Mouse (Mus musculus) urinary bladder, adult 2 months (tissue): ENCODE results near the gene Cdk17. TPM values are rescaled to one million over a fixed set of nuclear protein-coding genes. Genes with fewer than 3 reads are reported as not detected.

ENCODE experiments used
- DNase-seq: peaks from one replicate; pipeline ENCODE4 v3.0.0; 2022; ENCODE audit warnings: low spot score
- polyA plus RNA-seq: library from polyadenylated mRNA; depleted of rRNA; stranded (reverse); fragments of >200 nt; gene quantifications from 2 replicates; pipeline ENCODE4 v1.2.3, GENCODE M21; 2012

Cdk17 gene
- polyA plus RNA-seq, 1 experiment = 27.6 TPM

GRCm38 (mm10) chr10:93171182-93171855, 10.6 kb downstream of the Cdk17 start:
- DNase-seq = no peak

DNA sequence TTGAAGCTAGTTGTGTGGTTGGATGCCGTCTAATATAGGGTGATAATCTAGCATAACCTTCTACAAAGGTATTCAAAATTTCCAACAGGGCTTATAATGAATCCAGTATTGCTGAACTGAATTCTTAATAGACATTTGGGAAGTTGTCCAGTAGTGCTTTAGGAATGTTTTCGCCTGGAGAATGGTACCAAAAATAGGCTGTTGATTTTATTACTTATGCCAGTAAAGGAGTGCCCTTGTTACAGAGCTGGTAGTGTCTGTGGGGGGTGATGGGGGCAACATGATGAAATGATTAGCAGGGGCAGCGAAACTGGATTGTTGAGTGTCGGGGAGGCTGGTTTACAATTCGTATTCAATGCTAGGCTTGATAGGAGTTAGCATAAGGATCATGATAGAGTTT, 16.8 kb downstream of the Cdk17 start:
- DNase-seq = no peak

- DNase-seq = no peak
Measured at GRCm38 (mm10) chr10:93177874-93178273, 17.2 kb downstream of the Cdk17 start.

DNA sequence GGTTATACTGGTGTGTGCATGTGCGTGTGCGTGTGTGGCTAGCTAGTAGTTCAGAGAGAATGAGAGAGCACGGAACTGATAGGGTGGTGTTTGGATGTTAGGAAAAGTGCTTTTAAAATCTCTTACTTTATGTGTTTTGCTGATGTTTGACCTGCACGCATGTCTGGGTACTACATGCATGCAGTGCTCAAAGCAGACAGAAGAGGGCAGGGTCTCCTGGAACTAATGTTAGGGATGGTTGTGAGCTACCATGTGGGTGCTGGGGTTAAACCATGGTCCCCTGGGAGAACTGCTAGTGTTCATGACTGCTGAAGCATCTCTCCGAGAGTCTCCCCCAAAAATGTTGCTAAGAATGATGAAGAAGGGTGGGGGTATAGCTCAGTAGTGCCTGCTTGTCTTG, 18.0 kb downstream of the Cdk17 start:
- no peak for DNase-seq

- DNase-seq = no peak
Measured at GRCm38 (mm10) chr10:93179669-93180460, 19.2 kb downstream of the Cdk17 start.

- DNase-seq = no peak
Measured at GRCm38 (mm10) chr10:93184351-93184976, 23.8 kb downstream of the Cdk17 start.

DNA sequence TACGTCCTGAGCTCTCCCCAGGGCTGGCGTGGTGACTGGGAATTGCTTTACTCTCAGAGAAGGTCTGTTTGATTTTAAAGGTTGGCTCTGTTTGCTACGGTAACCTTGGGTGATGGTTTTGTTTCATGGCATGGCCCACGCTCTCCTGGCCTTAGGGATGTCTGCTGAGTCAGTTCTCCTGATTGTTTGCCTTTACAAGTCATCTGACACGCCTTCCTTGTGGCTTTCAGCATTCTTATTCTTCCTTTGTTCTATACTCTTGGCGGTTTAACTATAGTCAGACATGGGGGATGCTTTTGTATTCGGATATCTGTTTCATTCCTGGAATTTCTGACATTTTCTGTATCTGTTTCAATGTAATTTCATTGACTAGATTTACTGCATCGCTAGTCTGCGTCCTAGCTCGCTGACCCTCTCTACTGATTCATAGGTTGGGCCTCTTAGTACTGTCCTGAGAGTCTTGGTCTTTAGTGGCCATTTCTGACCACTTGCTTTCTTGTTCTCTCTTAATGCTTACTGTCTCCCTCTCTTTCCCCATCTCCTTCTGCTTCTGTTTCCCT, 27.8 kb downstream of the Cdk17 start:
- DNase-seq = no peak

- DNase-seq = no peak
Measured at GRCm38 (mm10) chr10:93190475-93191262, 30.0 kb downstream of the Cdk17 start.

GRCm38 (mm10) chr10:93197092-93197491, 36.4 kb downstream of the Cdk17 start:
- DNase-seq = no peak

DNA sequence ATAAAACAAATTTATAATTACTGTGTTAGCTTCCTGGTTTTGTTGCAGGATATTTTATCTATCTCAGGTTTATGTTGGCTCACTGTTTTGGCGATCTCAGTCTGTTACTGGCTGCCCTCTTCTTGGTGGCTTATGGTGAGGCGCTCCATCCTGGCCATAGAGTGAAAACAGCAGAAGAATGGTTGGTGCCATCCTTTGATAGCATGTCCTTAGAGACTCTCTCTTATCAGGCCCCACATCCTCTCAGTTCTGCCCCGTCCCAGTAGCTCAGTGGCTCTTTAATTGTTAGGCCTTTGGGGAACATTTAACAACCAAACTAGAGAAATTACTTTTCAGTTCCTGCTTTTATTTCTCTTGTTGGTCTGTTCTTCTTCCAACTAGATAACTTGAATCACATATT, 38.3 kb downstream of the Cdk17 start:
- DNase-seq = no peak

DNA sequence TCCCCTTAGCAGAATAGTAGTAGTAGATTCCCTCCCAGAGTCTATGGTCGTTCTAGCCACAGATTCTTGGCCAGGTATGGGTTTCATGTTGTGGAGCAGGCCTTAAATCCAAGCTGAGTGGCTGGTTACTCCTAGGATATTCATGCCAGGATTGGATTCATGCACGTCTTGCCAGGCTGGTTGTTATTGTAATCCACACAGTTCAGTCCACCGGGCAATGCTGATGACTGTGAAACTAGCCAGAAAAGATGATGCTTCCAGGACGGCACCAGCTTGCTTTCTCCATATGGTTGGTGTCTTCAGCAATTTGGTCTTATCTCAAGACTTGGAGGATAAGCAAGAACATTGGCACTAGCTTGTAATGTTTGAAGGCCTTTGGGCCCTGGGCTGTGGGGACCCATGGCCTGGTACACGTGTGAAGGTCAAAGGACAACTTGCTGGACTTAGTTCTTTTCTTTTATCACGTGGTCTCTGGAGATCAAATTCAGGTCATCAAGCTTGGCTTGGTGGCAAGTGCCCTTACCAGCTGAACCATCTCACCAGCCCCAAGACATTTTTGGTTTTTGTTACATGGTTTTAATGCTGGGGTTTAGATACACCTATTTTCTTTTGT, 41.3 kb downstream of the Cdk17 start:
- no peak for DNase-seq

DNA sequence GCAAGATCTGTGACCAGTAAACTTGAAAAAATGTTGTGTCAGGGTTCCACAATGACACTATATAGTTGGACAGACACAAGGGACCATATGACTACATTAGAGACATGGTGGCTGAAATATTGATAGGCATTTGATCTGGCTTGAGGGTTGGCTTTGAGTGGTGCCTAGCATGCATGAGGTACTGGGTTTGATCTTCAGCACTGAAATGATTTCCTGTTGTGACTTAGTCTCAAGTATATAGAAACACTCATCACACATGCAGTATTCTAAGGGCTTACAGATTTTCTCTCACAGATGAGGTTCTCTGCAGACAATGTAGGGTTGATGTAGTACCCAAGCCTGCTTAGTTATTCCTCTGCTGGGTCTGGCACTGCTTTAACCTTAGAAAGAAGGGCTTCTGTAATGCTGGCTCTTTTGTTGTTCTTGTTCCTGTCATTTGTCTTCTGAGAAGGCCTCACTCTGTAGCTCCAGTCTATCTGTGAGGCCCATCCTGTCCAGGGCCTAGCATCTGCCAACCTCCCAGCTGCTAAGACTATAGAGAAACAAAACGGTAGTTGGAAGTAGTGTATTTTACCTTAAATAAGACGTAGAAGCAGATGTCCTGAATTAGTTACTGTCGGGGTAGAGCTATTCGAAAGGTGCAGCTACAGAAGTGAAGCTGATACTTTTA, 44.7 kb downstream of the Cdk17 start:
- DNase-seq = no peak

DNA sequence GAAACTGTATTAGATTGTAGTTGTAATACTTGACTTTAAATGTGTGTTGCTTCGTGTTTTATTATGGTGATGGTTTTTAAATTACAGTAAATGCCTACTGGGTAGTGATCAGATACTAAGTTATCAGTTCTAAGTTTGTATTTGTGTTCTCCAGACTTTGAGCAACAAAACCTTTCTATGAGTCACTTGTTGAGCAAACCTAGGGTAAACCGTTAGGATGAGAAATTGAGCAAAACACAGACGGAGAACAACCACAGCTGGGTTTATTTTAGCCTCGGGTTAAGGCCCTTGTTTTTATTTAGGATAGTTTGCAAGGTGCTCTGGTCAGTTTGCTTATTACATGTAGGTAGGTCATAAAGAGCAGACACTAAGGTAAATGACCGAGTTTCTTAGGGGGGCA, 46.5 kb downstream of the Cdk17 start:
- no peak for DNase-seq

GRCm38 (mm10) chr10:93212699-93213098, 52.0 kb downstream of the Cdk17 start:
- no peak for DNase-seq

DNA sequence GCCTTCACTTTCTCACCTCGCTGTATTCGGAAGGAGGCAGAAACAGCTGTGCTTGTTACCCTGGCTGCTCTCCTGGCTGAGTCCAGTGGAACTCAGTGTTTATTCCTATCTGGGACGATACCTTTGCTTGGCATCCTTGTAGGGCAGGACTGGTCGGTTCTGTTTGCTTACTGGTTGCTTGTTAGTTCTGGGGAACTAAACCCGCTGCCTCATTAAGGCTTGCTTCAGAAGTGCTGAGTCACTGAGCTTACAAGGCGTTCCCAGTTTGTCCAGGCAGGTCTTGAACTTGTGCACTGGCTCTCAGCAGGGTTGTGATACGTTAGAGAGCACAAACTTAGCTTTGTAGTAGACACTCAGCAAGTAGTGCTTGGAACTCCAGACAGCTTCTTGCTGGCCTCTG, 52.7 kb downstream of the Cdk17 start:
- no peak for DNase-seq

GRCm38 (mm10) chr10:93214251-93214650, 53.6 kb downstream of the Cdk17 start:
- no peak for DNase-seq

- no peak for DNase-seq
Measured at GRCm38 (mm10) chr10:93215051-93215763, 54.5 kb downstream of the Cdk17 start.

GRCm38 (mm10) chr10:93225751-93226150, 65.1 kb downstream of the Cdk17 start:
- DNase-seq = no peak

DNA sequence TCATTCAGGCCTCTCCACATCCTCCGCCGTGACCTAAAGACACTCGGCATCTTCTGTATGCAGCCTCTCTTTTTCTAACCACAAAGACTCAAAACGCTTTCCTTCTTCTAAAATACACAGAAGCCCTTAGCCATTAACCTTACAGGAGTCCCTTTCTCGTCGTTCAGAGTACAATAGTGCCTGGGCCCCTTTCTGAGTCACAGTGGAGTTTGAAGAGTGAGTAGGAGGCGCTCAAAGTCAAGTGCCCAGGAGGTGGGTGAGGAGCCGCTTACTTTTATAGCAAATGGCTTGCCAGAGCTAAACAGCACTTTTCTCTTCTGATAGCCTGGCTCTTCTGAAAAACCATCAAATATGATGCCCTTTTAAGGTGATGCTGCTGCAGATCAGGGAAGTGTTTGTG, 67.2 kb downstream of the Cdk17 start:
- DNase-seq = no peak

GRCm38 (mm10) chr10:93228401-93229007, 67.8 kb downstream of the Cdk17 start:
- DNase-seq = no peak
